Mouse (Mus musculus): ENCODE measurements around the gene Kxd1. TPM values are rescaled to one million over a fixed set of nuclear protein-coding genes. Genes with fewer than 3 reads are reported as not detected.

Gene Kxd1
- polyA plus RNA-seq, 2 experiments from 2014 or later: 176 to 180 TPM

GRCm38 (mm10) chr8:70492664-70493640, 34.8 kb downstream of the Kxd1 start, which contains the start of gene Crlf1:
Gene Crlf1 (plus strand): TSS chr8:70493158.
- no peak for ATAC-seq

- no peak for ATAC-seq
These were observed 36.8 kb downstream of the Kxd1 start for GRCm38 (mm10) chr8:70490880-70491495.

- no peak for ATAC-seq
These were observed 37.5 kb downstream of the Kxd1 start for GRCm38 (mm10) chr8:70490061-70490879.

- ATAC-seq: no peak
These were observed 38.2 kb downstream of the Kxd1 start for GRCm38 (mm10) chr8:70489576-70489975.

GRCm38 (mm10) chr8:70488931-70489470, 38.8 kb downstream of the Kxd1 start:
- no peak for ATAC-seq

- ATAC-seq: no peak
These were observed 39.6 kb downstream of the Kxd1 start for GRCm38 (mm10) chr8:70487993-70488796.

GRCm38 (mm10) chr8:70486941-70487520, 40.7 kb downstream of the Kxd1 start, which contains the start of gene Tmem59l:
Gene Tmem59l (minus strand): TSS chr8:70487358.
- no peak for ATAC-seq

- ATAC-seq: no peak
These were observed 41.5 kb downstream of the Kxd1 start for GRCm38 (mm10) chr8:70486191-70486681.

GRCm38 (mm10) chr8:70482943-70483342, 44.8 kb downstream of the Kxd1 start:
- no peak for ATAC-seq

GRCm38 (mm10) chr8:70481908-70482307, 45.8 kb downstream of the Kxd1 start:
- ATAC-seq: no peak

- ATAC-seq: no peak
These were observed 50.3 kb downstream of the Kxd1 start for GRCm38 (mm10) chr8:70477269-70477982.

GRCm38 (mm10) chr8:70476333-70477268, 51.2 kb downstream of the Kxd1 start, which contains the start of gene Klhl26:
Gene Klhl26 (minus strand): TSS chr8:70476968.
- peak; percentile 95 for ATAC-seq

- no peak for ATAC-seq
These were observed 55.9 kb downstream of the Kxd1 start for GRCm38 (mm10) chr8:70471856-70472255.

- no peak for ATAC-seq
These were observed 57.8 kb downstream of the Kxd1 start for GRCm38 (mm10) chr8:70469938-70470337.

GRCm38 (mm10) chr8:70469295-70469916, 58.4 kb downstream of the Kxd1 start:
- ATAC-seq: no peak

- ATAC-seq: no peak
These were observed 59.0 kb downstream of the Kxd1 start for GRCm38 (mm10) chr8:70468733-70469132.

- ATAC-seq: no peak
These were observed 59.8 kb downstream of the Kxd1 start for GRCm38 (mm10) chr8:70467907-70468306.

- ATAC-seq: no peak
These were observed 60.5 kb downstream of the Kxd1 start for GRCm38 (mm10) chr8:70467229-70467725.

Data from activated CD4-positive, CD25-positive, alpha-beta regulatory T cell, adult 4 months (primary cell).